Mouse (Mus musculus) G1E (cell line): Measurements from ENCODE around the gene Map2k5. TPM values are rescaled to one million over a fixed set of nuclear protein-coding genes. Genes with fewer than 3 reads are reported as not detected.

Experiments
- ATAC-seq: 2 replicates; pipeline ENCODE4 v1.8.0; 2016; ENCODE audit warnings: mild to moderate bottlenecking; ENCODE audit not compliant: insufficient number of reproducible peaks, poor library complexity, low FRiP score, severe bottlenecking; ENCODE audit errors: extremely low read depth
- DNase-seq: peaks from one replicate; pipeline ENCODE4 v3.0.0; 2012; ENCODE audit warnings: low spot score
- H3K27me3 ChIP-seq: 2 replicates; pipeline ENCODE4 v1.6.1; 2012; ENCODE audit warnings: mild to moderate bottlenecking, low read length, inconsistent platforms; ENCODE audit not compliant: insufficient read depth
- H3K36me3 ChIP-seq: replicated peaks from 2 replicates; pipeline ENCODE3; 2012; ENCODE audit warnings: mild to moderate bottlenecking, inconsistent platforms
- H3K4me1 ChIP-seq: 2 replicates; pipeline ENCODE4 v1.6.1; 2012; ENCODE audit warnings: low read depth, low read length, inconsistent platforms, mixed read lengths; ENCODE audit not compliant: insufficient read depth
- H3K4me3 ChIP-seq: 2 replicates; pipeline ENCODE4 v1.5.1; 2012; ENCODE audit warnings: low read depth, mild to moderate bottlenecking, inconsistent platforms, low read length, moderate library complexity, mixed read lengths
- H3K9me3 ChIP-seq: replicated peaks from 2 replicates; pipeline ENCODE4 v1.6.1; 2012; ENCODE audit warnings: inconsistent platforms
- CTCF ChIP-seq: IDR thresholded peaks from 2 replicates; pipeline ENCODE4 v1.5.1; 2012; ENCODE audit warnings: low read depth, low read length, inconsistent platforms, mixed read lengths
- GATA1 ChIP-seq: IDR thresholded peaks from 2 replicates; pipeline ENCODE4 v1.6.1; 2012; ENCODE audit warnings: borderline replicate concordance, low read length, inconsistent platforms, mixed read lengths
- GATA2 ChIP-seq: IDR thresholded peaks from 2 replicates; pipeline ENCODE4 v1.6.1; 2012; ENCODE audit warnings: low read depth, low read length, inconsistent platforms, borderline replicate concordance
- POLR2AphosphoS5 ChIP-seq: IDR thresholded peaks from 2 replicates; pipeline ENCODE4 v1.6.1; 2012; ENCODE audit warnings: low read depth, low read length, inconsistent platforms; ENCODE audit not compliant: insufficient replicate concordance
- TAL1 ChIP-seq: conservative IDR thresholded peaks from 2 replicates; pipeline ENCODE4 v1.6.1; 2012; ENCODE audit warnings: low read depth, low read length, inconsistent platforms, mixed read lengths
- polyA plus RNA-seq: library from polyadenylated mRNA; stranded (reverse); fragments of >175 nt; gene quantifications from 2 replicates; pipeline ENCODE4 v1.2.3, GENCODE M21; 2012
- total RNA-seq, 2 experiments: library from RNA; stranded (forward) in 1 of 2; stranded (reverse) in 1 of 2; fragments of 200-1000 nt in 1 of 2; fragments of >200 nt in 1 of 2; fragmentation: Nextera tagmentation in 1 of 2; gene quantifications; 2 replicates each; pipeline ENCODE4 v1.2.3; 2014 to 2017

Map2k5 gene
- total and polyA plus RNA-seq, 3 experiments, result 18.0 to 32.4 (median 31.8) TPM

GRCm38 (mm10) chr9:63395612-63396011, 17.9 kb upstream of the Map2k5 start:
- peaks cover 3% of the 10 kb centered on the region for H3K36me3 ChIP-seq
- no peak overlapping the region for H3K4me3 ChIP-seq
- DNase-seq, result no peak
- ATAC-seq, result no peak
- H3K27me3 ChIP-seq, result no peaks in the 10 kb centered on the region
- TF ChIP-seq CTCF (no peak), GATA1 (no peak), POLR2AphosphoS5 (no peak), TAL1 (no peak), GATA2 (no peak)
- peaks cover 26% of the 10 kb centered on the region for H3K4me1 ChIP-seq
- H3K9me3 ChIP-seq, result no peaks in the 10 kb centered on the region

GRCm38 (mm10) chr9:63391307-63391706, 13.6 kb upstream of the Map2k5 start:
- TF ChIP-seq GATA1, result no peak
- no peak for TF ChIP-seq POLR2AphosphoS5
- no peak for TF ChIP-seq CTCF
- TF ChIP-seq TAL1, result no peak
- TF ChIP-seq GATA2, result no peak
- H3K36me3 ChIP-seq, result peaks cover 3% of the 10 kb centered on the region
- DNase-seq (no peak), ATAC-seq (no peak)
- no peaks in the 10 kb centered on the region for H3K27me3 ChIP-seq
- peaks cover 5% of the 10 kb centered on the region; the same call in 1 of the 2 replicates for H3K4me1 ChIP-seq
- no peaks in the 10 kb centered on the region for H3K9me3 ChIP-seq
- no peak overlapping the region for H3K4me3 ChIP-seq

GRCm38 (mm10) chr9:63382761-63383160, 5.1 kb upstream of the Map2k5 start:
- TF ChIP-seq GATA2 (no peak), TAL1 (no peak), CTCF (no peak), GATA1 (no peak)
- no peak overlapping the region for H3K4me3 ChIP-seq
- no peak for DNase-seq

GRCm38 (mm10) chr9:63380326-63380725, 2.6 kb upstream of the Map2k5 start:
- DNase-seq, result no peak
- Histone ChIP-seq H3K4me3 (no peak overlapping the region), H3K36me3 (peaks cover 7% of the 10 kb centered on the region), H3K27me3 (no peaks in the 10 kb centered on the region), H3K4me1 (peaks cover 46% of the 10 kb centered on the region), H3K9me3 (no peaks in the 10 kb centered on the region)
- ATAC-seq, result no peak
- no peak for TF ChIP-seq POLR2AphosphoS5
- TF ChIP-seq TAL1, result no peak
- no peak for TF ChIP-seq GATA2
- TF ChIP-seq GATA1, result no peak
- no peak for TF ChIP-seq CTCF

More at GRCm38 (mm10) chr9:63382761-63383160, 5.1 kb upstream of the Map2k5 start:
- H3K36me3 ChIP-seq, result no peaks in the 10 kb centered on the region
- no peaks in the 10 kb centered on the region for H3K27me3 ChIP-seq
- ATAC-seq, result no peak
- peaks cover 28% of the 10 kb centered on the region for H3K4me1 ChIP-seq
- no peaks in the 10 kb centered on the region for H3K9me3 ChIP-seq

- H3K36me3 ChIP-seq, result peaks cover 29% of the 10 kb centered on the region
- H3K4me3 ChIP-seq, result peak overlapping the region; percentile 82
- no peak for DNase-seq
- TF ChIP-seq CTCF (no peak), GATA2 (no peak), GATA1 (no peak), POLR2AphosphoS5 (no peak), TAL1 (no peak)
- H3K9me3 ChIP-seq, result no peaks in the 10 kb centered on the region
- H3K27me3 ChIP-seq, result no peaks in the 10 kb centered on the region
- H3K4me1 ChIP-seq, result peaks cover 55% of the 10 kb centered on the region
- ATAC-seq, result no peak
These were observed 472 bp upstream of the Map2k5 start for GRCm38 (mm10) chr9:63378174-63378573.

- ATAC-seq (no peak), DNase-seq (no peak)
- no peak for TF ChIP-seq GATA2
- 0 out of 2 replicates have a peak, but pooled peaks have one; percentile 22 for TF ChIP-seq TAL1
- Histone ChIP-seq H3K9me3 (no peaks in the 10 kb centered on the region), H3K4me1 (peaks cover 51% of the 10 kb centered on the region), H3K4me3 (no peak overlapping the region; the same call in 1 of the 2 replicates), H3K36me3 (peaks cover 71% of the 10 kb centered on the region), H3K27me3 (no peaks in the 10 kb centered on the region)
These were observed 4.4 kb downstream of the Map2k5 start for GRCm38 (mm10) chr9:63373315-63373714.
